Mouse (Mus musculus) lung, postnatal 0 days (tissue): ENCODE measurements at regions not wholly inside any gene's neighbourhood (a gene's known extent, or its start where the extent isn't known, plus 50 kb on each side); places are given as distances from the start of the nearest gene placed in this dataset.

Experiments
- CTCF ChIP-seq: IDR thresholded peaks from 2 replicates; pipeline ENCODE4 v1.5.1; 2016; ENCODE audit warnings: antibody characterized with exemption, mild to moderate bottlenecking
- EP300 ChIP-seq: IDR thresholded peaks from 2 replicates; pipeline ENCODE4 v1.6.1; 2016; ENCODE audit warnings: antibody characterized with exemption, mild to moderate bottlenecking, control low read depth

GRCm38 (mm10) chr10:9239956-9240355 lies 354.1 kb upstream of the Sash1 start:
- TF ChIP-seq CTCF (no peak), EP300 (peak; percentile 41; the same call in 1 of the 2 replicates)
